Mouse (Mus musculus) CH12.LX (cell line): ENCODE measurements around the gene Mfap2.

Experiments
- CHD2 ChIP-seq: IDR thresholded peaks from 2 replicates; pipeline ENCODE4 v1.6.1; 2011; ENCODE audit warnings: low read length, improper control_type of control experiment
- CTCF ChIP-seq, 2 experiments: IDR thresholded peaks in 1 of 2; conservative IDR thresholded peaks in 1 of 2; 2 replicates each; pipeline ENCODE4 v1.5.1; 2011 to 2012; ENCODE audit warnings: low read depth in 2 of 2, low read length in 2 of 2, improper control_type of control experiment in 1 of 2, inconsistent platforms in 1 of 2, mild to moderate bottlenecking in 1 of 2, moderate library complexity in 1 of 2
- ETS1 ChIP-seq: conservative IDR thresholded peaks from 2 replicates; pipeline ENCODE4 v1.6.1; 2012; ENCODE audit warnings: low read depth, mild to moderate bottlenecking, inconsistent platforms, low read length, improper control_type of control experiment, moderate library complexity
- HCFC1 ChIP-seq: IDR thresholded peaks from 2 replicates; pipeline ENCODE4 v1.6.1; 2012; ENCODE audit warnings: low read depth, mild to moderate bottlenecking, inconsistent platforms, low read length, improper control_type of control experiment
- MAX ChIP-seq: IDR thresholded peaks from 2 replicates; pipeline ENCODE4 v1.6.1; 2011; ENCODE audit warnings: low read length, improper control_type of control experiment
- MYC ChIP-seq: IDR thresholded peaks from 2 replicates; pipeline ENCODE4 v1.6.1; 2011; ENCODE audit warnings: low read depth, mild to moderate bottlenecking, improper control_type of control experiment, low read length
- POLR2A ChIP-seq: IDR thresholded peaks from 2 replicates; pipeline ENCODE4 v1.6.1; 2011; ENCODE audit warnings: low read depth, mild to moderate bottlenecking, improper control_type of control experiment, low read length

GRCm38 (mm10) chr4:141065123-141065522 lies 54.9 kb downstream of the Mfap2 start:
- no peak for TF ChIP-seq ETS1
- TF ChIP-seq HCFC1, result no peak
- TF ChIP-seq MYC, result peak; percentile 97
- peak; percentile 82 to 100 for TF ChIP-seq CTCF (conservative IDR thresholded peaks at IDR 0.05 in 1 of 2, IDR thresholded peaks at IDR 0.05 in 1 of 2; ENCODE audit: low read depth in 2 of 2, low read length in 2 of 2)
- TF ChIP-seq CHD2, result no peak
- peak; percentile 95 for TF ChIP-seq MAX
- peak; percentile 35; the same call in 1 of the 2 replicates for TF ChIP-seq POLR2A
